Mouse (Mus musculus): ENCODE measurements at regions not wholly inside any gene's neighbourhood (a gene's known extent, or its start where the extent isn't known, plus 50 kb on each side); places are given as distances from the start of the nearest gene placed in this dataset.
A peak's percentile ranks its signal among the peaks of the same experiment; 100 is the strongest.

GRCm38 (mm10) chr3:41857446-41857845 lies 115.0 kb downstream of the D3Ertd751e start:
- 74% methylated on average over 2 of the region's 2 CpGs for WGBS
- Histone ChIP-seq H3K9ac (replicated peaks; ENCODE audit: low read depth, low read length) (no peak overlapping the region), H3K4me1 (replicated peaks; ENCODE audit: control insufficient read depth, insufficient read depth, low read length) (no peaks in the 10 kb centered on the region), H3K27me3 (replicated peaks; ENCODE audit: control insufficient read depth, insufficient read depth, low read length) (no peaks in the 10 kb centered on the region), H3K4me3 (replicated peaks; ENCODE audit: low read length) (no peak overlapping the region), H3K27ac (ENCODE audit: low read length) (no peak overlapping the region), H3K4me2 (ENCODE audit: low read length) (no peak overlapping the region), H3K36me3 (ENCODE audit: control insufficient read depth, insufficient read depth) (no peaks in the 10 kb centered on the region), H3K9me3 (ENCODE audit: control insufficient read depth, low read length) (no peaks in the 10 kb centered on the region)
- ATAC-seq: no peak

DNA sequence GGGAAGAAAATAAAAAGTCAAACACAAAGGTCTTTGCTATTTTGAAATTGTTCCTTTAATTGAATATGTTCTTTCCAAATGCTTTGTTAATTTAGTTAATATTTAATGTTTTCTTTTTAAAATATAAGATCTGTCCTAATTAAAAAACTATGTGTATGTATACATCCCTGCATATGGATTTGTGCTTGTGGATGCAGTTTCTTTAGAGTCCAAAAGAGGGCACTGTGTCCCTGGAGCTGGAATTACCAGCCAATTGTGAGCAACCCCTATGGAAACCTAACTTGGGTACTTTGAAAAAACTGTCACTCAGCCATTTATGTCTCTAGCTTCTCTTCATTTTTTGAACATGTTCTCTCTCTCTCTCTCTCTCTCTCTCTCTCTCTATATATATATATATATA lies 120.3 kb downstream of the D3Ertd751e start:
- Histone ChIP-seq H3K4me3 (replicated peaks; ENCODE audit: low read length) (no peak overlapping the region), H3K9ac (replicated peaks; ENCODE audit: low read depth, low read length) (no peak overlapping the region), H3K4me2 (ENCODE audit: low read length) (no peak overlapping the region), H3K4me1 (replicated peaks; ENCODE audit: control insufficient read depth, insufficient read depth, low read length) (no peaks in the 10 kb centered on the region), H3K27ac (ENCODE audit: low read length) (no peak overlapping the region), H3K9me3 (ENCODE audit: control insufficient read depth, low read length) (no peaks in the 10 kb centered on the region), H3K36me3 (ENCODE audit: control insufficient read depth, insufficient read depth) (no peaks in the 10 kb centered on the region), H3K27me3 (replicated peaks; ENCODE audit: control insufficient read depth, insufficient read depth, low read length) (no peaks in the 10 kb centered on the region)
- no peak for ATAC-seq

DNA sequence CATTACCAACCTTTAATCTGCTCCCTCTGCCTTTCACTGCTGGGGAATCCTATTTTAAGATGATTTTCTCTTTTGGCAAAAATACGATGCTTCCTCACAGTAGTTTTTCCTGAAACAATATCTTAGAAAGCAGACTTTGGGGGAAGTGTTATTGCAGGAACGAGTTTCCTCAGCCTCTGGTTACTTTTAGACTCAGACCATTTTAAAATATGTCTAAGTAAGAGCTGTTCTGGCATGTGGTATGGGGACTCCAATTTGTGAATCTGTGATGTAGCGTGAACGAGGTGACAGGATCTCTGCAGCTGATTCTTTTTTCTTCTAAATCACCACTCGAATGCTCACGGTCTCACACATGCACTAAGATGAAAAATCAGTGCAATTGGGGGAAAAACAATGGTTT lies 166.5 kb downstream of the D3Ertd751e start:
- WGBS: 87% methylated on average over 6 of the region's 6 CpGs
- Histone ChIP-seq H3K4me1 (replicated peaks; ENCODE audit: control insufficient read depth, insufficient read depth, low read length) (no peaks in the 10 kb centered on the region), H3K9ac (replicated peaks; ENCODE audit: low read depth, low read length) (no peak overlapping the region), H3K4me2 (ENCODE audit: low read length) (no peak overlapping the region), H3K36me3 (ENCODE audit: control insufficient read depth, insufficient read depth) (no peaks in the 10 kb centered on the region), H3K27me3 (replicated peaks; ENCODE audit: control insufficient read depth, insufficient read depth, low read length) (no peaks in the 10 kb centered on the region), H3K9me3 (ENCODE audit: control insufficient read depth, low read length) (no peaks in the 10 kb centered on the region), H3K4me3 (replicated peaks; ENCODE audit: low read length) (no peak overlapping the region), H3K27ac (ENCODE audit: low read length) (no peak overlapping the region)
- ATAC-seq: no peak

GRCm38 (mm10) chr3:41913190-41913589 lies 170.8 kb downstream of the D3Ertd751e start:
- H3K27ac ChIP-seq (ENCODE audit: low read length): no peak overlapping the region
- no peak overlapping the region for H3K4me3 ChIP-seq (replicated peaks; ENCODE audit: low read length)
- H3K4me1 ChIP-seq (replicated peaks; ENCODE audit: control insufficient read depth, insufficient read depth, low read length): no peaks in the 10 kb centered on the region
- no peaks in the 10 kb centered on the region for H3K36me3 ChIP-seq (ENCODE audit: control insufficient read depth, insufficient read depth)
- no peak for ATAC-seq
- H3K9me3 ChIP-seq (ENCODE audit: control insufficient read depth, low read length): no peaks in the 10 kb centered on the region
- no peaks in the 10 kb centered on the region for H3K27me3 ChIP-seq (replicated peaks; ENCODE audit: control insufficient read depth, insufficient read depth, low read length)
- 66% methylated on average over 2 of the region's 2 CpGs for WGBS
- no peak overlapping the region for H3K9ac ChIP-seq (replicated peaks; ENCODE audit: low read depth, low read length)
- H3K4me2 ChIP-seq (ENCODE audit: low read length): no peak overlapping the region

GRCm38 (mm10) chr3:41939843-41940242 lies 197.4 kb downstream of the D3Ertd751e start:
- no peaks in the 10 kb centered on the region for H3K36me3 ChIP-seq (ENCODE audit: control insufficient read depth, insufficient read depth)
- H3K4me1 ChIP-seq (replicated peaks; ENCODE audit: control insufficient read depth, insufficient read depth, low read length): peaks cover 7% of the 10 kb centered on the region
- H3K27me3 ChIP-seq (replicated peaks; ENCODE audit: control insufficient read depth, insufficient read depth, low read length): no peaks in the 10 kb centered on the region
- H3K4me3 ChIP-seq (replicated peaks; ENCODE audit: low read length): no peak overlapping the region
- peak; percentile 75 for ATAC-seq
- H3K4me2 ChIP-seq (ENCODE audit: low read length): no peak overlapping the region
- no peak overlapping the region for H3K9ac ChIP-seq (replicated peaks; ENCODE audit: low read depth, low read length)
- WGBS: 32% methylated on average over 4 of the region's 4 CpGs
- no peaks in the 10 kb centered on the region for H3K9me3 ChIP-seq (ENCODE audit: control insufficient read depth, low read length)
- no peak overlapping the region for H3K27ac ChIP-seq (ENCODE audit: low read length)

DNA sequence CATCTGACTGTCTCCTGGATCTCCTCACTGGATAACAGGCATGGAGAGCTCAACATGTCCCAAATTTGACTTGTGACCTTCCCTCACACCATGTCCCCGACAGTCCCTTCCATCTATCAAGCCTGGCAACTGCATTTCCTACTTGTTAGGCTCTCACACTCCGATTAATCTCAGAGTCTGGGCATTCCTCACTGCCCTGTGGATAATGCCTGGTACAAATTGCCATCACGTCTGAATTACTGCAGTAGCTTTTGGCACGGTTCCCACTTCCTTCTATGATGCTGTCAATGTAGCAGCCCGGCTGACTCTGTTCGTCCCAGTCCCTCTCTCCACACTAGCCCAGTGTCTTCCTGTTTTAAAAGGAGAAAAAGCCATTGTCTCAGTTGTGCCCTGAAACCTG lies 200.6 kb downstream of the D3Ertd751e start:
- Histone ChIP-seq H3K9me3 (ENCODE audit: control insufficient read depth, low read length) (no peaks in the 10 kb centered on the region), H3K9ac (replicated peaks; ENCODE audit: low read depth, low read length) (no peak overlapping the region), H3K36me3 (ENCODE audit: control insufficient read depth, insufficient read depth) (no peaks in the 10 kb centered on the region), H3K27me3 (replicated peaks; ENCODE audit: control insufficient read depth, insufficient read depth, low read length) (no peaks in the 10 kb centered on the region), H3K4me3 (replicated peaks; ENCODE audit: low read length) (no peak overlapping the region), H3K4me1 (replicated peaks; ENCODE audit: control insufficient read depth, insufficient read depth, low read length) (peaks cover 7% of the 10 kb centered on the region), H3K4me2 (ENCODE audit: low read length) (no peak overlapping the region), H3K27ac (ENCODE audit: low read length) (no peak overlapping the region)
- 15% methylated on average over 6 of the region's 6 CpGs for WGBS
- ATAC-seq: peak; percentile 88

DNA sequence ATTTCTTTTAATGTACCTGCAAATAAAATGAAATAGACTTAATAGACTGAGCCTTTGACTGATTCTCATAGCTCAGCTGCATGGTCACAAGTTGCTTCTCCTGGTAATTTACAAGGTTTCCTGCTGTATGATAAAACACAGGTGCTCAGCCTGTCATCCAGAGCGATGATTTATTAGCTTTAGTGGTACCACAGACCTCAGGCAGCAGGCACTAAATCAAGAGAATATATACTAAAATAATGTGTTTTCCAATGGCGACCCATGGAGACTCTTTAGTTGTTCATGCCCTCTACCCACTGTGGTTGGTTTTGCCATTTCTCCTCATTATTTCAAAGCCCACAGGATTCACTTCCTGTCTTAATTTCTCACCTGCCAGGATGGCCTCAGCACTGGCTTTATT lies 207.0 kb downstream of the D3Ertd751e start:
- 84% methylated on average over 2 of the region's 2 CpGs for WGBS
- Histone ChIP-seq H3K4me3 (replicated peaks; ENCODE audit: low read length) (no peak overlapping the region), H3K9ac (replicated peaks; ENCODE audit: low read depth, low read length) (no peak overlapping the region), H3K9me3 (ENCODE audit: control insufficient read depth, low read length) (no peaks in the 10 kb centered on the region), H3K27ac (ENCODE audit: low read length) (no peak overlapping the region), H3K4me2 (ENCODE audit: low read length) (no peak overlapping the region), H3K36me3 (ENCODE audit: control insufficient read depth, insufficient read depth) (no peaks in the 10 kb centered on the region), H3K4me1 (replicated peaks; ENCODE audit: control insufficient read depth, insufficient read depth, low read length) (no peaks in the 10 kb centered on the region), H3K27me3 (replicated peaks; ENCODE audit: control insufficient read depth, insufficient read depth, low read length) (no peaks in the 10 kb centered on the region)
- ATAC-seq: no peak

- no peaks in the 10 kb centered on the region for H3K4me1 ChIP-seq (replicated peaks; ENCODE audit: control insufficient read depth, insufficient read depth, low read length)
- H3K4me3 ChIP-seq (replicated peaks; ENCODE audit: low read length): no peak overlapping the region
- H3K9me3 ChIP-seq (ENCODE audit: control insufficient read depth, low read length): no peaks in the 10 kb centered on the region
- 17% methylated on average over 3 of the region's 3 CpGs for WGBS
- no peak overlapping the region for H3K27ac ChIP-seq (ENCODE audit: low read length)
- ATAC-seq: no peak
- H3K36me3 ChIP-seq (ENCODE audit: control insufficient read depth, insufficient read depth): no peaks in the 10 kb centered on the region
- H3K9ac ChIP-seq (replicated peaks; ENCODE audit: low read depth, low read length): no peak overlapping the region
- H3K4me2 ChIP-seq (ENCODE audit: low read length): no peak overlapping the region
- H3K27me3 ChIP-seq (replicated peaks; ENCODE audit: control insufficient read depth, insufficient read depth, low read length): no peaks in the 10 kb centered on the region
These were observed 215.0 kb downstream of the D3Ertd751e start for GRCm38 (mm10) chr3:41957385-41957784.

DNA sequence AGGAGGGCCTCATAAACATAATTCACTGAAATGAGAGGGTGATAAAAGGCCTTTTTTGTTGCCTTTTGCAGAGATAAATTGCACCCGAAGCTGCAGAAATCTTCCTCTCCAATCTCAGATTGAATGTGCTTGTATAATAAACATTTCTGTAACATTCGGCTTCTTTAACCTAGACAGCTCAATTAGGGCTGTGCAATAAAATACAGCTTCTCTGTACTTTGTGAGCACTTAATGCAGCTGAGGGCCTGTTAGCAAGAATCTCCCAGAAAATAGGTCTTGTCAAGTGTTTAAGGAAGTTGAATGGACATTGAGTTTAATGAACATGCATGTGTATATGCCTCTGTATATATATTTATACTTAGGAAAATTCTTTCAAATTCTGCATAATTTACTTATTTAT lies 217.8 kb downstream of the D3Ertd751e start:
- H3K4me1 ChIP-seq (replicated peaks; ENCODE audit: control insufficient read depth, insufficient read depth, low read length): 0 out of 2 replicates have a peak, but pooled peaks cover 2% of the 10 kb centered on the region
- H3K36me3 ChIP-seq (ENCODE audit: control insufficient read depth, insufficient read depth): no peaks in the 10 kb centered on the region
- no peak overlapping the region for H3K27ac ChIP-seq (ENCODE audit: low read length)
- no peak overlapping the region for H3K4me2 ChIP-seq (ENCODE audit: low read length)
- no peak overlapping the region for H3K4me3 ChIP-seq (replicated peaks; ENCODE audit: low read length)
- no peak for ATAC-seq
- 51% methylated on average over 2 of the region's 2 CpGs for WGBS
- H3K27me3 ChIP-seq (replicated peaks; ENCODE audit: control insufficient read depth, insufficient read depth, low read length): no peaks in the 10 kb centered on the region
- H3K9ac ChIP-seq (replicated peaks; ENCODE audit: low read depth, low read length): no peak overlapping the region
- no peaks in the 10 kb centered on the region for H3K9me3 ChIP-seq (ENCODE audit: control insufficient read depth, low read length)

- ATAC-seq: peak; percentile 89
- Histone ChIP-seq H3K27ac (ENCODE audit: low read length) (no peak overlapping the region), H3K4me3 (replicated peaks; ENCODE audit: low read length) (no peak overlapping the region), H3K9me3 (ENCODE audit: control insufficient read depth, low read length) (no peaks in the 10 kb centered on the region), H3K4me2 (ENCODE audit: low read length) (no peak overlapping the region), H3K27me3 (replicated peaks; ENCODE audit: control insufficient read depth, insufficient read depth, low read length) (no peaks in the 10 kb centered on the region), H3K4me1 (replicated peaks; ENCODE audit: control insufficient read depth, insufficient read depth, low read length) (0 out of 2 replicates have a peak, but pooled peaks cover 2% of the 10 kb centered on the region), H3K36me3 (ENCODE audit: control insufficient read depth, insufficient read depth) (no peaks in the 10 kb centered on the region), H3K9ac (replicated peaks; ENCODE audit: low read depth, low read length) (no peak overlapping the region)
- WGBS: 59% methylated on average over 7 of the region's 7 CpGs
These were observed 220.5 kb downstream of the D3Ertd751e start for GRCm38 (mm10) chr3:41962923-41963322.
